9 mouse cellular contexts compared by ENCODE assay signal in genomic region chr14:25557014-25557413, GRCm38 (mm10).
DNase-seq lines count a peak whose midpoint lies in the region; ATAC-seq and TF ChIP-seq lines count a peak whose summit lies in the region.
"Had no signal": no experiment of that assay in that cellular context is flagged by ENCODE, and none has a peak within 500 bp of the region (broad histone marks: within the 10 kb centered on the region; RNA-seq: fewer than 3 reads in every experiment).

No protein-coding gene starts in this region.

- peak overlapping the region; percentile 70 for H3K27ac ChIP-seq in heart, embryonic 16.5 days (ENCODE audit: low read length)
- peak overlapping the region; percentile 65; the same call in 1 of the 2 replicates for H3K27ac ChIP-seq in embryonic facial prominence, embryonic 15.5 days (replicated peaks)
- H3K27ac ChIP-seq in intestine, postnatal 0 days (ENCODE audit: low read depth, low read length): no peak overlapping the region
- H3K27ac ChIP-seq in midbrain, embryonic 14.5 days (replicated peaks; ENCODE audit: low read depth, low read length): peak overlapping the region; percentile 77
- H3K27ac ChIP-seq in cerebellum, adult 2 months (ENCODE audit: insufficient read depth, low read length): no peak overlapping the region

- no peak for ATAC-seq in heart, embryonic 16.5 days (replicated peaks; ENCODE audit: extremely low read depth, insufficient read depth, low FRiP score)
- ATAC-seq in embryonic facial prominence, embryonic 15.5 days (ENCODE audit: insufficient number of reproducible peaks, low FRiP score, low TSS enrichment, low read depth): no peak
- no peak for ATAC-seq in intestine, postnatal 0 days
- ATAC-seq in midbrain, embryonic 14.5 days (ENCODE audit: low FRiP score, low TSS enrichment): no peak
- ATAC-seq: CD4-positive, CD25-positive, alpha-beta regulatory T cell, adult 4 months had no signal

- TF ChIP-seq POLR2A in cerebellum, adult 2 months (IDR thresholded peaks at IDR 0.05; ENCODE audit: borderline replicate concordance, insufficient read depth, low read length): no peak

- no peak overlapping the region for H3K4me3 ChIP-seq in heart, embryonic 16.5 days (ENCODE audit: low read length)
- H3K4me3 ChIP-seq in embryonic facial prominence, embryonic 15.5 days (replicated peaks): no peak overlapping the region
- no peak overlapping the region for H3K4me3 ChIP-seq in intestine, postnatal 0 days (ENCODE audit: low read depth, low read length)
- no peak overlapping the region for H3K4me3 ChIP-seq in midbrain, embryonic 14.5 days (replicated peaks; ENCODE audit: low read depth, low read length)
- H3K4me3 ChIP-seq in cerebellum, adult 2 months (replicated peaks; ENCODE audit: insufficient read depth, low read depth, low read length): no peak overlapping the region

- TF ChIP-seq CTCF in intestine, postnatal 0 days (IDR thresholded peaks at IDR 0.05; ENCODE audit: low read depth): no peak
- no peak for TF ChIP-seq CTCF in cerebellum, adult 2 months (IDR thresholded peaks at IDR 0.05; ENCODE audit: borderline replicate concordance, insufficient read depth, low read depth, low read length)

- WGBS in heart, embryonic 16.5 days: 41% methylated on average over 8 of the region's 8 CpGs
- WGBS in embryonic facial prominence, embryonic 15.5 days: 35% methylated on average over 8 of the region's 8 CpGs
- 26% methylated on average over 8 of the region's 8 CpGs for WGBS in intestine, postnatal 0 days
- 46% methylated on average over 8 of the region's 8 CpGs for WGBS in midbrain, embryonic 14.5 days
- 50% methylated on average over 8 of the region's 8 CpGs for WGBS in cerebellum, adult 2 months

- H3K4me1 ChIP-seq in heart, embryonic 16.5 days (ENCODE audit: control insufficient read depth, insufficient read depth, low read length): peaks cover 47% of the 10 kb centered on the region
- H3K4me1 ChIP-seq in embryonic facial prominence, embryonic 15.5 days: peaks cover 62% of the 10 kb centered on the region
- H3K4me1 ChIP-seq in intestine, postnatal 0 days (replicated peaks; ENCODE audit: control insufficient read depth, insufficient read depth, low read length): peaks cover 5% of the 10 kb centered on the region; the same call in 1 of the 2 replicates
- peaks cover 47% of the 10 kb centered on the region for H3K4me1 ChIP-seq in midbrain, embryonic 14.5 days (ENCODE audit: control insufficient read depth, insufficient read depth, low read length)
- H3K4me1 ChIP-seq in cerebellum, adult 2 months (ENCODE audit: control insufficient read depth, insufficient read depth, low read length): peaks cover 47% of the 10 kb centered on the region

- DNase-seq in heart, adult 11 months: no peak
- DNase-seq in midbrain, embryonic 14.5 days: no peak
- no peak for DNase-seq in adrenal gland, adult 2 months
- DNase-seq in cerebellum, adult 2 months: no peak
- no peak for DNase-seq in c-Kit-positive CD71-positive TER-119-positive erythroid progenitor cells, embryonic 14.5 days (ENCODE audit: low spot score)

- no peaks in the 10 kb centered on the region for H3K9me3 ChIP-seq in heart, embryonic 16.5 days (replicated peaks; ENCODE audit: control insufficient read depth, low read length)
- H3K9me3 ChIP-seq in embryonic facial prominence, embryonic 15.5 days (replicated peaks): no peaks in the 10 kb centered on the region
- H3K9me3 ChIP-seq in intestine, postnatal 0 days (ENCODE audit: control insufficient read depth): no peaks in the 10 kb centered on the region
- no peaks in the 10 kb centered on the region for H3K9me3 ChIP-seq in midbrain, embryonic 14.5 days (ENCODE audit: control insufficient read depth, low read length)

- H3K36me3 ChIP-seq in heart, embryonic 16.5 days (ENCODE audit: control insufficient read depth, insufficient read depth): peaks cover 4% of the 10 kb centered on the region; the same call in 1 of the 2 replicates
- H3K36me3 ChIP-seq in embryonic facial prominence, embryonic 15.5 days: no peaks in the 10 kb centered on the region; the same call in 1 of the 2 replicates
- H3K36me3 ChIP-seq in intestine, postnatal 0 days (ENCODE audit: control insufficient read depth, insufficient read depth): peaks cover 13% of the 10 kb centered on the region; the same call in 1 of the 2 replicates
- peaks cover 8% of the 10 kb centered on the region; the same call in 1 of the 2 replicates for H3K36me3 ChIP-seq in midbrain, embryonic 14.5 days (ENCODE audit: control insufficient read depth, insufficient read depth, low read length)

- no peak overlapping the region for H3K9ac ChIP-seq in heart, embryonic 16.5 days (ENCODE audit: low read length)
- no peak overlapping the region for H3K9ac ChIP-seq in embryonic facial prominence, embryonic 15.5 days
- H3K9ac ChIP-seq in intestine, postnatal 0 days (ENCODE audit: low read depth, low read length): no peak overlapping the region
- no peak overlapping the region; the same call in 1 of the 2 replicates for H3K9ac ChIP-seq in midbrain, embryonic 14.5 days (replicated peaks; ENCODE audit: low read length)

- H3K4me2 ChIP-seq in heart, embryonic 16.5 days (ENCODE audit: low read depth, low read length): no peak overlapping the region
- no peak overlapping the region for H3K4me2 ChIP-seq in embryonic facial prominence, embryonic 15.5 days (replicated peaks)
- H3K4me2 ChIP-seq in intestine, postnatal 0 days (replicated peaks; ENCODE audit: low read depth): 0 out of 2 replicates have a peak overlapping the region, but pooled peaks have one; percentile 24
- H3K4me2 ChIP-seq in midbrain, embryonic 14.5 days (ENCODE audit: low read length): no peak overlapping the region

- no peaks in the 10 kb centered on the region for H3K27me3 ChIP-seq in heart, embryonic 16.5 days (ENCODE audit: control insufficient read depth, insufficient read depth, low read length)
- no peaks in the 10 kb centered on the region for H3K27me3 ChIP-seq in embryonic facial prominence, embryonic 15.5 days
- no peaks in the 10 kb centered on the region for H3K27me3 ChIP-seq in intestine, postnatal 0 days (replicated peaks; ENCODE audit: control insufficient read depth, insufficient read depth, low read length)
- H3K27me3 ChIP-seq in midbrain, embryonic 14.5 days (ENCODE audit: control insufficient read depth, insufficient read depth, low read length): no peaks in the 10 kb centered on the region
- no peaks in the 10 kb centered on the region for H3K27me3 ChIP-seq in cerebellum, adult 2 months (ENCODE audit: control insufficient read depth, insufficient read depth, low read length)

Comparison
In these comparisons a context has a peak if more than half of its experiments do, and no peak if none do; other contexts are left out.
1. H3K27ac ChIP-seq: peak in heart, embryonic 16.5 days (single experiment), embryonic facial prominence, embryonic 15.5 days (single experiment) and midbrain, embryonic 14.5 days (single experiment); none in intestine, postnatal 0 days (single experiment) and cerebellum, adult 2 months (single experiment).